Mouse (Mus musculus) ES-Bruce4 (cell line): ENCODE measurements at regions not wholly inside any gene's neighbourhood (a gene's known extent, or its start where the extent isn't known, plus 50 kb on each side); places are given as distances from the start of the nearest gene placed in this dataset.

Source experiments
- CTCF ChIP-seq: IDR thresholded peaks from one replicate; pipeline ENCODE4 v1.8.1; 2011; ENCODE audit warnings: low read depth, low read length
- POLR2A ChIP-seq: IDR thresholded peaks from one replicate; pipeline ENCODE4 v1.8.1; 2011; ENCODE audit warnings: low read length; ENCODE audit not compliant: insufficient read depth

GRCm38 (mm10) chr6:51178799-51179398, 253.6 kb upstream of the Nfe2l3 start:
- TF ChIP-seq POLR2A (no peak), CTCF (no peak)
